Mouse (Mus musculus): ENCODE data around the gene Tmem163. TPM values are rescaled to one million over a fixed set of nuclear protein-coding genes. Genes with fewer than 3 reads are reported as not detected.

Tmem163 gene
- polyA plus RNA-seq, 1 experiment: 0.06 TPM

GRCm38 (mm10) chr1:127513140-127513539 lies 166.2 kb downstream of the Tmem163 start:
- Histone ChIP-seq H3K36me3 (ENCODE audit: control insufficient read depth, insufficient read depth) (no peaks in the 10 kb centered on the region), H3K79me2 (ENCODE audit: control insufficient read depth, insufficient read depth) (no peaks in the 10 kb centered on the region), H3K79me3 (ENCODE audit: low read depth) (no peaks in the 10 kb centered on the region), H3K4me3 (ENCODE audit: insufficient read depth, poor library complexity, severe bottlenecking) (no peak overlapping the region), H3K27me3 (ENCODE audit: control insufficient read depth, insufficient read depth, insufficient read length) (peaks cover 11% of the 10 kb centered on the region), H3ac (ENCODE audit: control insufficient read depth, insufficient read length, low read depth) (no peak overlapping the region)
- no peak for TF ChIP-seq MAX (IDR thresholded peaks at IDR 0.05)
- no peak for TF ChIP-seq FOSL1 (IDR thresholded peaks at IDR 0.05; ENCODE audit: insufficient read depth, low read length, poor library complexity, severe bottlenecking)
- no peak for TF ChIP-seq USF1 (IDR thresholded peaks at IDR 0.05; ENCODE audit: low read depth)
- TF ChIP-seq CEBPB (IDR thresholded peaks at IDR 0.05; ENCODE audit: low read depth): no peak
- no peak for TF ChIP-seq CTCF (IDR thresholded peaks at IDR 0.05; ENCODE audit: control insufficient read depth, insufficient read depth, insufficient read length)
- no peak for TF ChIP-seq MYOD1 (IDR thresholded peaks at IDR 0.05; ENCODE audit: control insufficient read depth, insufficient read length, low read depth)
- TF ChIP-seq MYOG (IDR thresholded peaks at IDR 0.05; ENCODE audit: control insufficient read depth, extremely low read depth, insufficient read length): no peak

- Histone ChIP-seq H3K36me3 (ENCODE audit: control insufficient read depth, insufficient read depth) (no peaks in the 10 kb centered on the region), H3ac (ENCODE audit: control insufficient read depth, insufficient read length, low read depth) (no peak overlapping the region), H3K4me3 (ENCODE audit: insufficient read depth, poor library complexity, severe bottlenecking) (no peak overlapping the region), H3K79me3 (ENCODE audit: low read depth) (no peaks in the 10 kb centered on the region), H3K27me3 (ENCODE audit: control insufficient read depth, insufficient read depth, insufficient read length) (peaks cover 13% of the 10 kb centered on the region), H3K79me2 (ENCODE audit: control insufficient read depth, insufficient read depth) (no peaks in the 10 kb centered on the region)
- TF ChIP-seq MAX (IDR thresholded peaks at IDR 0.05) (no peak), FOSL1 (IDR thresholded peaks at IDR 0.05; ENCODE audit: insufficient read depth, low read length, poor library complexity, severe bottlenecking) (no peak), CEBPB (IDR thresholded peaks at IDR 0.05; ENCODE audit: low read depth) (no peak), CTCF (IDR thresholded peaks at IDR 0.05; ENCODE audit: control insufficient read depth, insufficient read depth, insufficient read length) (no peak), MYOG (IDR thresholded peaks at IDR 0.05; ENCODE audit: control insufficient read depth, extremely low read depth, insufficient read length) (no peak), MYOD1 (IDR thresholded peaks at IDR 0.05; ENCODE audit: control insufficient read depth, insufficient read length, low read depth) (no peak), USF1 (IDR thresholded peaks at IDR 0.05; ENCODE audit: low read depth) (no peak)
Measured at GRCm38 (mm10) chr1:127512709-127513108, 166.6 kb downstream of the Tmem163 start.

GRCm38 (mm10) chr1:127511362-127511761 lies 168.0 kb downstream of the Tmem163 start:
- Histone ChIP-seq H3ac (ENCODE audit: control insufficient read depth, insufficient read length, low read depth) (no peak overlapping the region), H3K27me3 (ENCODE audit: control insufficient read depth, insufficient read depth, insufficient read length) (peaks cover 16% of the 10 kb centered on the region), H3K36me3 (ENCODE audit: control insufficient read depth, insufficient read depth) (no peaks in the 10 kb centered on the region), H3K4me3 (ENCODE audit: insufficient read depth, poor library complexity, severe bottlenecking) (no peak overlapping the region), H3K79me2 (ENCODE audit: control insufficient read depth, insufficient read depth) (no peaks in the 10 kb centered on the region), H3K79me3 (ENCODE audit: low read depth) (no peaks in the 10 kb centered on the region)
- TF ChIP-seq FOSL1 (IDR thresholded peaks at IDR 0.05; ENCODE audit: insufficient read depth, low read length, poor library complexity, severe bottlenecking) (no peak), MYOD1 (IDR thresholded peaks at IDR 0.05; ENCODE audit: control insufficient read depth, insufficient read length, low read depth) (no peak), MAX (IDR thresholded peaks at IDR 0.05) (no peak), CEBPB (IDR thresholded peaks at IDR 0.05; ENCODE audit: low read depth) (no peak), CTCF (IDR thresholded peaks at IDR 0.05; ENCODE audit: control insufficient read depth, insufficient read depth, insufficient read length) (no peak), USF1 (IDR thresholded peaks at IDR 0.05; ENCODE audit: low read depth) (no peak), MYOG (IDR thresholded peaks at IDR 0.05; ENCODE audit: control insufficient read depth, extremely low read depth, insufficient read length) (no peak)

GRCm38 (mm10) chr1:127508921-127509320 lies 170.4 kb downstream of the Tmem163 start:
- Histone ChIP-seq H3K27me3 (ENCODE audit: control insufficient read depth, insufficient read depth, insufficient read length) (peaks cover 16% of the 10 kb centered on the region), H3K36me3 (ENCODE audit: control insufficient read depth, insufficient read depth) (no peaks in the 10 kb centered on the region), H3K79me2 (ENCODE audit: control insufficient read depth, insufficient read depth) (no peaks in the 10 kb centered on the region), H3K79me3 (ENCODE audit: low read depth) (no peaks in the 10 kb centered on the region), H3ac (ENCODE audit: control insufficient read depth, insufficient read length, low read depth) (no peak overlapping the region), H3K4me3 (ENCODE audit: insufficient read depth, poor library complexity, severe bottlenecking) (no peak overlapping the region)
- TF ChIP-seq MYOD1 (IDR thresholded peaks at IDR 0.05; ENCODE audit: control insufficient read depth, insufficient read length, low read depth) (no peak), CTCF (IDR thresholded peaks at IDR 0.05; ENCODE audit: control insufficient read depth, insufficient read depth, insufficient read length) (no peak), FOSL1 (IDR thresholded peaks at IDR 0.05; ENCODE audit: insufficient read depth, low read length, poor library complexity, severe bottlenecking) (no peak), CEBPB (IDR thresholded peaks at IDR 0.05; ENCODE audit: low read depth) (no peak), MYOG (IDR thresholded peaks at IDR 0.05; ENCODE audit: control insufficient read depth, extremely low read depth, insufficient read length) (no peak), USF1 (IDR thresholded peaks at IDR 0.05; ENCODE audit: low read depth) (no peak)

DNA sequence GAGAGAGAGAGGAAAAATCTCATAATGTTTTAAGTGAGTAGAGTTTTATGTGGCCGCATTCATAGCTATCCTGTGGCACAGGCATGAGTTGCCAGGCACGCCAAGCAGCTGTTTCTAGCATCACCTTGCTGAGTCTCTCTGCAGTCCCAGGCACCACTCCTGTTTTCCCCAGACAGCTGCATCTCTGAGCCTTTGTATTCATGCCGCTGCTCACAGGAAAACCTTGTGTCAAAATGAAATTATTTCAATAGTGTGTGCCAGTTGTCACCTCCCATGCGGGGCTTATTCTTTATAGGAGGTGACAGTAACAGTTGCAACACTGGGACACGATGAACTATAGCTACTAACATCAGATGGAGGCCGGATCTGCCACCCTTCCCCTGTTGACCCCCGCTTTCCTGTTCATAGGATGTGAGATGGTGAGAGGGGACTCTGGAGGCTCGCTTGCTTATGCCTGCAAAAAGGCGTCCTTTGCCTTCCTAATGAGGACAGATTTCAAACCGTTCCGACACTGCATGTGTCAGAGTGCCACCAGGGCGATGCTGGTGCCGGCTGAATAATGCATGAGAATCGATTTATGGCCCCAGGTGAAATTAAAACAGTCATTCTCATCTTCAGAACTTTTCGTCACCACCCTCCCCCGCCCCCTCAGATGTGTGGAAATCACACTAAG lies 171.1 kb downstream of the Tmem163 start:
- Histone ChIP-seq H3K36me3 (ENCODE audit: control insufficient read depth, insufficient read depth) (no peaks in the 10 kb centered on the region), H3K79me2 (ENCODE audit: control insufficient read depth, insufficient read depth) (no peaks in the 10 kb centered on the region), H3ac (ENCODE audit: control insufficient read depth, insufficient read length, low read depth) (no peak overlapping the region), H3K4me3 (ENCODE audit: insufficient read depth, poor library complexity, severe bottlenecking) (no peak overlapping the region), H3K79me3 (ENCODE audit: low read depth) (no peaks in the 10 kb centered on the region), H3K27me3 (ENCODE audit: control insufficient read depth, insufficient read depth, insufficient read length) (peaks cover 16% of the 10 kb centered on the region)
- TF ChIP-seq MAX (IDR thresholded peaks at IDR 0.05) (no peak), USF1 (IDR thresholded peaks at IDR 0.05; ENCODE audit: low read depth) (no peak), CTCF (IDR thresholded peaks at IDR 0.05; ENCODE audit: control insufficient read depth, insufficient read depth, insufficient read length) (no peak), MYOG (IDR thresholded peaks at IDR 0.05; ENCODE audit: control insufficient read depth, extremely low read depth, insufficient read length) (no peak), CEBPB (IDR thresholded peaks at IDR 0.05; ENCODE audit: low read depth) (no peak), FOSL1 (IDR thresholded peaks at IDR 0.05; ENCODE audit: insufficient read depth, low read length, poor library complexity, severe bottlenecking) (no peak), MYOD1 (IDR thresholded peaks at IDR 0.05; ENCODE audit: control insufficient read depth, insufficient read length, low read depth) (no peak)

Measured in C2C12 (cell line).